Mouse (Mus musculus) cerebellum, adult 2 months (tissue): ENCODE results near the gene Gucd1.

Experiments
- CTCF ChIP-seq: fragments of 200-500 bp; IDR thresholded peaks from 2 replicates; pipeline ENCODE4 v1.5.1; 2011; ENCODE audit warnings: low read depth, mild to moderate bottlenecking, control low read depth, low read length, moderate library complexity, borderline replicate concordance; ENCODE audit not compliant: insufficient read depth
- POLR2A ChIP-seq: fragments of 200-500 bp; IDR thresholded peaks from 2 replicates; pipeline ENCODE4 v1.6.1; 2011; ENCODE audit warnings: low read length, control low read depth, borderline replicate concordance; ENCODE audit not compliant: insufficient read depth

DNA sequence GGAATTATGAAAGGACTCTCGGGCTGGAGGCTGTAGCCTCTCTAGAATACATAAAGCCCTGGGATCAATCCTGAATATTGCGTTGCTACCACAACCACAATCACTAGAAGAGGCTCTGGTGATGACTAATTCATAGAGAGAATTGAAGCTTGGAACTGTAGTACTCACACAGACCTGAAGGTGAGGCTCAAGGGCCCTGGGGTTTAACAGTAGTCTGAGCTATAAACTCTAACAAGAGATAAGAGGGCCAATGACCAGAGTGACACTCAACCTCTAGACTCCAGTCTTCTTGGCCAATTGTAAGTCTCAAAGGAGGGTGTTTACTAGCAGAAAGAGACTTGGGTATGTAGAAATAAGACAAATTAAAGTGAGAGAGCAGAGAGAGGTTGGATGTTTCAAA lies 127.6 kb downstream of the Gucd1 start:
- TF ChIP-seq POLR2A (no peak), CTCF (no peak)
